Mouse (Mus musculus) embryo, embryonic 10.5 days (tissue): ENCODE measurements around the gene Lbhd1.
"Not testable (repeated sequence)": the region's sequence is repeated elsewhere in the genome, so short reads cannot be mapped to it uniquely, and the experiment has no call there.

Source experiments
- DNase-seq: peaks from one replicate; pipeline ENCODE4 v3.0.0-alpha.2; 2015; ENCODE audit warnings: low spot score

Lbhd1 gene

DNA sequence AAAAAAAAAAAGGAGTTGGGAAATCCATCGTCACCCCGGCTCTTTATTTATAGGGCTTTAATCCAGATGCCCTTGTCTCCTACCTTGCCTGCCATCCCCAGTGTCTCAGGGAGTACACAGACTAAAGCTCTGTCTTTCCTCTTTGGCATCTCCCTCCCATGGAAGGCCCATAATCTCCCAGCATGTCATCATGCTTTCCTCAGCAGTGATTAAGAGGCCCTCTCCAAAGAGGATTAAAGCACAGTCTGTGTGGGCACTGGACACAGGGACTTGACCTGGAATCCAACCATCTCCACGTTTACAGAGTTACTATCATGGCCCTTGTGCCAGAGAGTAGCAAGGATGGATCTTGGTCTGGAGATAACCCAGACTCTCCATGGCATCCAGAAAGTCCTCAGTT is at the start of gene Lbhd1, which contains the start of gene Gm49403:
Gene Lbhd1 (plus strand): TSS at position 117 of the 400 bp plus-strand sequence.
Gene Gm49403 (plus strand): TSS at position 315 of the 400 bp plus-strand sequence.
- DNase-seq = no peak

- DNase-seq = not testable (repeated sequence)
These were observed 47.2 kb upstream of the Lbhd1 start for GRCm38 (mm10) chr19:8836327-8836726.

GRCm38 (mm10) chr19:8837251-8837791 is 46.2 kb upstream of the Lbhd1 start, which contains the start of gene Bscl2:
Gene Bscl2, plus strand, starts transcription at chr19:8837467.
- DNase-seq = peak; percentile 89

GRCm38 (mm10) chr19:8838041-8838730 is 45.3 kb upstream of the Lbhd1 start:
- DNase-seq = no peak

GRCm38 (mm10) chr19:8839103-8839907 is 44.2 kb upstream of the Lbhd1 start, which contains the start of gene Gng3:
Gene Gng3, minus strand, starts transcription at chr19:8839194.
- DNase-seq = peak; percentile 67

DNA sequence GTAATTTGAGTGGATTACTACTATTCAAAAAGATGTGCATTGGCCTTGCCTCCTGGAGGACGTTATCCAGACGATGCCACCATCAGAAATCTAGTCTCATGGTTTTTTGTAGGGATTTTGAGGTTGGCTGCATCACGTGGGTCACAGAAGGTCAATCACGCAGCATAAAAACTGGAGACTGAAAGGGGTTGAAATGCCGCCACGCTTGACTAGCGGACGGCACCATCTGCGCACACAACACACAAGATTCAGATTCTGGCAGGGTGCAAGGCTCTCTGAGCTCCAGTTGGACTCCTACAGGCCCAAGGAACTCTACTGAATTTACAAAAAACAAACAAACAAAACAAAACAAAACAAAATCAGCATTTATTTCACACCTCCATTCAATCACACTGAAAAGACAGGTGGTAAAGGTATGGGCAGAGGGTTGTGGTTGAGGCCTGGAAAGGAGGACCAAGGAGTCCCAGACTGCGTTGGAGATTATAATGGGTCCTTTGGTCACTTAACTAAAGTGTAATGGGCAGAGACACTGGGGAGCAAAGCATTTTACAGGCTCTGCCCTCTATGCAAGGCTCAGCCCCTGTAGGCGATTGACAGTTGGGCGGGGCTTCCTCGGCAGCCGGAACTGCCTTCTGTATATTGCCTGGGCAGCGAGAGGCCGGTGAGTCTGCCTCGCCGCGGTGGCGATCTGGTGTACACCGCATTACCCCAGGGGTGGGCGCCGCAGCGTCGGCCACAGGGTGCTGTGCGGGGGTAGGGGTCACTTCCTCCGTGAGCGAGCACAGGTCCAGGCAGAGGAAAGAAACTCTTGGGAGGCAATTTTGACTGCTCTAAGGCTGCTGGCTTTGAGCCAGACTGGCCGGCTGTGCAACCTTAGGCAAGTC is 43.4 kb upstream of the Lbhd1 start:
- DNase-seq = peak; percentile 82

DNA sequence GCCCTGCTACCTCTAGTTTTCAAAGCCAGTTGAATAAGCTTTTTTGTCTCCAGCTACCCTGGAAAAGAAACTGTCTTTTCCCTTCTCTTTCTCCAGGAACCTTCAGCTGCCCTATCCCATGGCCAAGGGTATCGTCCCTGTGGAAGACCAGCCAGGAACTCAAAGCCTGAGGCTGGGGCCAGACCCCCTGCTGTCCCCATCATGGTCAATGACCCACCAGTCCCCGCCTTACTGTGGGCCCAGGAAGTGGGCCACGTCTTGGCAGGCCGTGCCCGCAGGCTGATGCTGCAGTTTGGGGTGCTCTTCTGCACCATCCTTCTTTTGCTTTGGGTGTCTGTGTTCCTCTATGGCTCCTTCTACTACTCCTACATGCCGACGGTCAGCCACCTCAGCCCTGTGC is 42.5 kb upstream of the Lbhd1 start:
- DNase-seq = no peak

DNA sequence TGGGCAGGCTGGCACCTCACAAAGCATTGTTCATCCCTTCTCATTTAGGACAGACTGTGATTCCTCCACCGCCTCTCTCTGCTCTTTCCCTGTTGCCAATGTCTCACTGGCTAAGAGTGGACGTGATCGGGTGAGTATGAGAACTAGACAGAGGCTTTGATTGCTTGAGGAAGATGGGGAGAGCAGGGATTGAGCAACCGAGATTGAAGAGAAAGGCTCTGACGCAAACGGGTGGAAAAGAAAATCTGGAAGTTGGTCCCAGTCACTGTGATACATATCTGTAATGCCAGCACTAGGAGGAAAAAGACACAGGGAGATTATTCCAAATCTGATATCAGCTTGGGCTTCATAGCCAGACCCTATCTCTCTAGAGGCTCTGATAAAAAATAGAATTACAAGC is 40.6 kb upstream of the Lbhd1 start:
- DNase-seq = no peak

GRCm38 (mm10) chr19:8844371-8845129 is 39.0 kb upstream of the Lbhd1 start:
- DNase-seq = peak; percentile 90

DNA sequence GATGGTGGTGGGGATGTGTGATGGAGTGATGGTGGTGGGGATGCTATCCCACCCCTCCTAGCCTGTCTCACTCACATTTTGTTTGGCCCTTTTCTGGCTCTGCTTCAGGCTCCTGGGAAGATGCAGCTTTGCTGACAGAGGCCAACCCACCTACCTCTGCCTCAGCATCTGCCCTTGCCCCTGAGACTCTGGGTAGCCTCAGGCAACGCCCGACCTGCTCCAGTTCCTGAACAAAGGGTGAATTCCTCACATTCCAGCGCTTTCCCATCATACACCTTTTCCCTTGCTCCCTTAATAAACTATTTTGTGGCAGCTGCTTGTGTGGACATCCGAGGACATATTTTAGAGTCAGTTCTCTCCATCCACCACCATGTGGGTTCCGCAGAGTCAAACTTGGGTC is 35.2 kb upstream of the Lbhd1 start:
- DNase-seq = no peak

DNA sequence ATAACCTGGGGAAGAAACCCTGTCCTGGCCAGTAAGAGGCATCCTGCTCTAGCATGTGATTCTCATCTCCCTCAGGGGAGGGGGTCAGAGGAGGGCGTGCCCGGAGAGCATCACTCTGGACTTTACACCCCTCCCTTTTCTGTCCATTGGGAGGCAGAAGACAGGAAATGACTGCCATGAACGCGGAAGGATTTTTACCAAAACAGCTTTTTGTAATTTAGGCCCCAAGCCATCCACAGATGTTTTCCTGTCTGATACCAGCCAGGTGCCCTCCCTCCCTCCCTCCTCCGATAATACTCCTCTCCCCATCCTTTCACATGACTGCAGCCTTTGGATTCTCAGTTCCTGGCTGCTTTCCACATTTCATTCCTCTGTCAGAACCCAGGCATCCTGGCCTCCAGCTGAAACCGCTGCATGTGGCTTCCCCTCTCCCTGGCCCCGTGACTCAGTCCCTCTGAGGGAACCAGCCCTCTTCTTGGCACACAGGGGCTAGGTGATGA is 33.1 kb upstream of the Lbhd1 start, which contains the start of gene Lrrn4cl:
Gene Lrrn4cl (plus strand): TSS at position 367 of the 500 bp plus-strand sequence.
- peak; percentile 64 for DNase-seq

- DNase-seq = no peak
These were observed 31.9 kb upstream of the Lbhd1 start for GRCm38 (mm10) chr19:8851639-8852038.

DNA sequence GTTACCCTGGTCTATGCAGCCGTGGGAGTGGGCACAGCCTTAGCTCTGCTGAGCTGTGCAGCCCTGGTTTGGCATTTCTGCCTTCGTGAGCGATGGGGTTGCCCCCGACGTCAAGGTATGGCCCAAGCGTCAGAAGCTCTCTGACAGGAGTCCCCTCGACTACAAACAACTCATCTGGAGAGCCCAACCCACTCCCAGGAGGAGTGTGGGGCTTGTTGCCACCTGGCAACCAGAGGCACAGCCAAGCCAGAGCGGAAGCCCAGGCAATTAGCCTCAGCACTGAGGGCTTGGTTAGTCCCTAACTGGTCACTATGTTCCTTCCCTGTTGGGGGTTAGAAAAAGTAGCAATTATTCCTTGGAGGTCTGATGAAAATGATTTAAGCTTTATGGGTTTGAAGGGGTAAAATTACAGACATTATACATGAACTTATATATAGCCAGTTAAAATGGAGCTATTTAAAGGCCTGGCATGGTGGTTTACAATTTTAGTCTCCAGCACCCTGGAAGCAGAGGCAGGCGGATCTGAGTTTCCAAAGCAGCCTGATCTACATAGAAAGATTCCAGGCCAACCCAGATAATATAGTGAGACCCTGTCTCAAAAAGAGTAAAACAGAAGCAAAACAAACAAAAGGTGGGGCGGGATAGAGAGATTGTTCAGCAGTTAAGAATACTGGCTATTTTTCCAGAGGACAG is 31.1 kb upstream of the Lbhd1 start:
- no peak for DNase-seq

DNA sequence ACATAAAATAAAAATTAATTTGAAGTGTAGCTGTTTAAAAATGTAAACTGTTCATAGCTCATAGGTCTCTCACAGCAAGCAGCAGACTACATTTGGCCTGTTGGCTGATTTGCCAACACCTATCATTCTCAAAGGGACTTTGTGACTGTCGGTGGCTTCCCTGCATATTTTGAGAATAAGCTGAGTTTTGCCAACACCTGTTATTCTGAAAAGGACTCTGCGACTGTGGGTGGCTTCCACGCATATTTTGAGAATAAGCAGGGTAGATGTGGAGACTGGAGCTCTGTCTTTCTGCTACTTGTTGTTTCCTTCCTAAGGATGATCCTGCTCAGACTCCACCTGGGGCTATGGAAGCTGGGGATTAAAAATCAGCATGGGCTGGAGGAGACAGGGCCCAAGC is 30.4 kb upstream of the Lbhd1 start:
- DNase-seq = no peak

GRCm38 (mm10) chr19:8857689-8858088 is 25.8 kb upstream of the Lbhd1 start:
- DNase-seq = peak; percentile 61

DNA sequence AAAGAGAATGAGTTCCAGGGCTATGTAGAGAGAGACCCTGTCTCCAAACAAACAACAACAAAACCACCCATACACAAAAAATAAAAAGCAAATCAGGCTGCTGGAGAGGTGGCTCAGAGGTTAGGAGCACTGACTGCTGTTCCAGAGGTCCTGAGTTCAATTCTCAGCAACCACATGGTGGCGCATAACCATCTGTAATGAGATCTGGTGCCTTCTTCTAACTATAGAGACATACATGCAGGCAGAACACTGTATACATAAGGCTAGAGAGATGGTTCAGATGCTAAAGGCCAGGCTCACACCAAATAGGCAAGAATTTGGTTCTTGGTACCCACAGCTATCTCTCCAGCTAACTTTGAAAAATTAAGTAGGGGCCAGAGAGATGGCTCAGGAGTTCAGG is 24.5 kb upstream of the Lbhd1 start:
- peak; percentile 53 for DNase-seq

DNA sequence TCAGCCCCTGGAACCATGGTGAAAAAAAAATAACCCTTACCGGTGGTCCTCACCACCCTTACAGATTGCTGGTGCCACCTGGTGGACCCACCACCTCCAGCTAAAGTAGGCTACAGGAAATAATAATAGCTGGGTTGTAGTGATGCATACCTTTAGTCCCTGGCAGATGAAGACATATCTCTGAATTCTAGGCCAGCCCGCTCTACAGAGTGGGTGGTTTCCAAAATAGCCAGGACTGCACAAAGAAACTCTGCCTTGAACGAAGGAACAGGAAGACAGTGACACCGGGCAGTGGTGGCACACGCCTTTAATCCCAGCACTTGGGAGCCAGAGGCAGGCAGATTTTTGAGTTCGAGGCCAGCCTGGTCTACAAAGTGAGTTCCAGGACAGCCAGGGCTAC is 19.3 kb upstream of the Lbhd1 start:
- DNase-seq = no peak

DNA sequence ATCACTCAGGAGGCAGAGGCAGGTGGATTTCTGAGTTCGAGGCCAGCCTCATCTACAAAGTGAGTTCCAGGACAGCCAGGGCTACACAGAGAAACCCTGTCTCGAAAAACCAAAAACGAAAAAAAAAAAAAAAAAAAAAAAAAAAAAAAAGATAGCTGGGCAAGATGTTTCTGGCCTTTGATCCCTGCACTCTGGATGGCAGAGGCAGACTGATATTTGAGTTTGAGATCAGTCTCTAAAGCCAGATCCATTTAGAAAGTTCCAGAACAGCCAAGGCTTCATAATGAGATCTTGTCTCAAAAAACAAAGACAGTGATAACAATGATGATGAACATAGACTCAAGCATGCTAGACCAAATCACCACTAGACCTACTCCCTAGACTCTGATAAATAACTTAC is 13.2 kb upstream of the Lbhd1 start:
- not testable (repeated sequence) for DNase-seq

- no peak for DNase-seq
These were observed 12.7 kb upstream of the Lbhd1 start for GRCm38 (mm10) chr19:8870838-8871237.
